In genomic region chr13:58403243-58403642, GRCm38 (mm10) we compare ENCODE assay signal across 8 mouse cellular contexts. TPM values are rescaled to one million over a fixed set of nuclear protein-coding genes. Genes with fewer than 3 reads are reported as not detected.
DNase-seq lines count a peak whose midpoint lies in the region; ATAC-seq and TF ChIP-seq lines count a peak whose summit lies in the region.
"Not testable (repeated sequence)": the region's sequence is repeated elsewhere in the genome, so short reads cannot be mapped to it uniquely, and the experiment has no call there.

TSS of gene Hnrnpk (minus strand) at chr13:58403343.

- H3K9ac ChIP-seq in forebrain, embryonic 14.5 days (ENCODE audit: low read length), result peak within 1 kb of the TSS; percentile 100
- H3K9ac ChIP-seq in heart, embryonic 12.5 days, result peak within 1 kb of the TSS; percentile 98
- peak within 1 kb of the TSS; percentile 97 for H3K9ac ChIP-seq in liver, postnatal 0 days (replicated peaks)

- not testable (repeated sequence) for TF ChIP-seq CTCF in C2C12 (IDR thresholded peaks at IDR 0.05; ENCODE audit: control insufficient read depth, insufficient read depth, insufficient read length); bone marrow macrophage, adult 2 months (IDR thresholded peaks at IDR 0.05; ENCODE audit: low read depth, low read length); left cerebral cortex, adult 2 months (IDR thresholded peaks at IDR 0.05); liver, postnatal 0 days (IDR thresholded peaks at IDR 0.05; ENCODE audit: low read depth)

- H3K27me3 ChIP-seq in C2C12 (ENCODE audit: control insufficient read depth, insufficient read depth, insufficient read length); forebrain, embryonic 14.5 days (replicated peaks; ENCODE audit: control insufficient read depth, insufficient read depth, low read length); heart, embryonic 12.5 days (replicated peaks); liver, postnatal 0 days (ENCODE audit: insufficient read depth, low read length); myocyte (ENCODE audit: control insufficient read depth, insufficient read depth, insufficient read length): not testable (repeated sequence)

- H3K36me3 ChIP-seq in C2C12 (ENCODE audit: control insufficient read depth, insufficient read depth) (peaks cover 46% of the 10 kb centered on the region), myocyte (ENCODE audit: control insufficient read depth, insufficient read depth) (peaks cover 18% of the 10 kb centered on the region)
- H3K36me3 ChIP-seq in forebrain, embryonic 14.5 days (ENCODE audit: control insufficient read depth, insufficient read depth, low read length); heart, embryonic 12.5 days; liver, postnatal 0 days (replicated peaks; ENCODE audit: insufficient read depth, low read length): not testable (repeated sequence)

- ATAC-seq in forebrain, embryonic 14.5 days; heart, embryonic 12.5 days (ENCODE audit: insufficient number of reproducible peaks, low FRiP score); liver, postnatal 0 days: not testable (repeated sequence)

- peak within 1 kb of the TSS; percentile 96 for H3K27ac ChIP-seq in bone marrow macrophage, adult 2 months (ENCODE audit: insufficient read depth, low read depth, low read length)
- H3K27ac ChIP-seq in forebrain, embryonic 14.5 days (ENCODE audit: low read depth, low read length), result peak within 1 kb of the TSS; percentile 100
- peak within 1 kb of the TSS; percentile 96 for H3K27ac ChIP-seq in heart, embryonic 12.5 days (ENCODE audit: poor library complexity, severe bottlenecking)
- H3K27ac ChIP-seq in left cerebral cortex, adult 2 months, result peak within 1 kb of the TSS; percentile 99
- peak within 1 kb of the TSS; percentile 99 for H3K27ac ChIP-seq in liver, postnatal 0 days (ENCODE audit: low read depth)

- not testable (repeated sequence) for TF ChIP-seq POLR2A in bone marrow macrophage, adult 2 months (IDR thresholded peaks at IDR 0.05; ENCODE audit: borderline replicate concordance, low read depth, low read length); myocyte (IDR thresholded peaks at IDR 0.05; ENCODE audit: insufficient read length, low read depth)

- intact Hi-C loops in left cerebral cortex, adult 2 months (cut with DNase I), result loop anchor here (5.0 kb wide), 1 partner anchor 246 kb away; the partner anchor contains the start of gene Idnk

- H3K4me3 ChIP-seq in C2C12 (ENCODE audit: insufficient read depth, poor library complexity, severe bottlenecking) (peak within 1 kb of the TSS; percentile 78), myocyte (peak within 1 kb of the TSS; percentile 79)
- peak within 1 kb of the TSS; percentile 93 for H3K4me3 ChIP-seq in bone marrow macrophage, adult 2 months (ENCODE audit: insufficient read depth, low read length)
- H3K4me3 ChIP-seq in forebrain, embryonic 14.5 days (ENCODE audit: low read depth, low read length), result peak within 1 kb of the TSS; percentile 99
- peak within 1 kb of the TSS; percentile 79 for H3K4me3 ChIP-seq in heart, embryonic 12.5 days
- H3K4me3 ChIP-seq in left cerebral cortex, adult 2 months, result peak within 1 kb of the TSS; percentile 91
- H3K4me3 ChIP-seq in liver, postnatal 0 days (ENCODE audit: low read depth, low read length), result peak within 1 kb of the TSS; percentile 88

- TF ChIP-seq EP300 in liver, postnatal 0 days (IDR thresholded peaks at IDR 0.05; ENCODE audit: low read depth), result not testable (repeated sequence)

- 6% methylated on average over 16 of the region's 17 CpGs for WGBS in forebrain, embryonic 14.5 days
- WGBS in heart, embryonic 12.5 days, result 5% methylated on average over 17 of the region's 17 CpGs
- 5% methylated on average over 15 of the region's 17 CpGs for WGBS in liver, postnatal 0 days (ENCODE audit: insufficient replicate concordance)

- H3K79me2 ChIP-seq in C2C12 (ENCODE audit: control insufficient read depth, insufficient read depth) (peaks cover 85% of the 10 kb centered on the region), myocyte (ENCODE audit: control insufficient read depth, insufficient read depth) (peaks cover 73% of the 10 kb centered on the region)

- peaks cover 12% of the 10 kb centered on the region for H3K4me1 ChIP-seq in bone marrow macrophage, adult 2 months (ENCODE audit: control insufficient read depth, insufficient read depth, low read length)
- H3K4me1 ChIP-seq in forebrain, embryonic 14.5 days (ENCODE audit: control insufficient read depth, insufficient read depth, low read length); heart, embryonic 12.5 days (replicated peaks): not testable (repeated sequence)
- H3K4me1 ChIP-seq in liver, postnatal 0 days (ENCODE audit: insufficient read depth), result peaks cover 15% of the 10 kb centered on the region

- DNase-seq in forebrain, embryonic 14.5 days (ENCODE audit: low spot score); left cerebral cortex, adult 2 months (ENCODE audit: extremely low spot score in 1 of 2, low spot score in 2 of 2); liver, postnatal 0 days: not testable (repeated sequence)
- DNase-seq in induced T-regulatory cell, adult 2 months (ENCODE audit: low read depth), result peak; percentile 28

- peak within 1 kb of the TSS; percentile 46 for H3K4me2 ChIP-seq in forebrain, embryonic 14.5 days (ENCODE audit: low read length)
- peak within 1 kb of the TSS; percentile 59 for H3K4me2 ChIP-seq in heart, embryonic 12.5 days
- H3K4me2 ChIP-seq in liver, postnatal 0 days (ENCODE audit: low read depth, low read length), result peak within 1 kb of the TSS; percentile 73
- H3K4me2 ChIP-seq in myocyte (ENCODE audit: low read depth), result peak within 1 kb of the TSS; percentile 68

- H3K9me3 ChIP-seq in forebrain, embryonic 14.5 days (replicated peaks; ENCODE audit: control insufficient read depth, low read length); heart, embryonic 12.5 days (replicated peaks); liver, postnatal 0 days (ENCODE audit: low read length): not testable (repeated sequence)

- peaks cover 66% of the 10 kb centered on the region for H3K79me3 ChIP-seq in C2C12 (ENCODE audit: low read depth)

- H3ac ChIP-seq in C2C12 (ENCODE audit: control insufficient read depth, insufficient read length, low read depth) (peak within 1 kb of the TSS; percentile 92), myocyte (ENCODE audit: control insufficient read depth, insufficient read length) (peak within 1 kb of the TSS; percentile 74)

RNA-seq across cellular contexts. Expression of gene Hnrnpk, which starts in this region (rescaled TPM):
- 370 TPM for polyA plus RNA-seq in C2C12 (2012; fragmentation: generic; extraction: Trizol)
- 846 and 879 TPM in 2 replicates for polyA plus RNA-seq in bone marrow macrophage, adult 2 months (2012; ENCODE audit: insufficient read depth, insufficient read length, missing spikeins)
- 1,944 and 2,007 TPM in 2 replicates for polyA plus RNA-seq in forebrain, embryonic 14.5 days (2014; fragmentation: Nextera tagmentation; extraction: Ambion mirVana)
- 1,144 and 1,169 TPM in 2 replicates for polyA plus RNA-seq in heart, embryonic 12.5 days (2016; fragmentation: Nextera tagmentation; extraction: Ambion mirVana)
- 100 to 1,000 TPM; 566 to 576 TPM for total RNA-seq in left cerebral cortex, adult 2 months (2021)
- 332 and 351 TPM in 2 replicates for polyA plus RNA-seq in liver, postnatal 0 days (2015; fragmentation: Nextera tagmentation; extraction: Ambion mirVana)
- polyA plus RNA-seq in myocyte (2012; fragmentation: generic; extraction: Trizol), result 289 TPM
